Mouse (Mus musculus) ES-E14 (cell line): ENCODE results near the gene Irak2. TPM values are rescaled to one million over a fixed set of nuclear protein-coding genes. Genes with fewer than 3 reads are reported as not detected.

ENCODE experiments used
- DNase-seq: peaks from one replicate; pipeline ENCODE4 v3.0.0-alpha.2; 2013; ENCODE audit warnings: low read depth, low spot score
- H3K27ac ChIP-seq: 2 replicates; pipeline ENCODE4 v1.5.1; 2012; ENCODE audit warnings: low read depth, mild to moderate bottlenecking, low read length, moderate library complexity, mixed read lengths; ENCODE audit not compliant: poor library complexity, insufficient read depth, severe bottlenecking
- H3K36me3 ChIP-seq: 2 replicates; pipeline ENCODE4 v1.6.1; 2012; ENCODE audit warnings: mild to moderate bottlenecking, low read length, moderate library complexity, mixed read lengths; ENCODE audit not compliant: control insufficient read depth, poor library complexity, insufficient read depth, severe bottlenecking
- H3K4me1 ChIP-seq, 2 experiments: fragments of 150-350 bp in 1 of 2; sonication (generic) in 1 of 2; 2 replicates each; pipeline ENCODE4 v1.6.1; 2012; ENCODE audit warnings: low read length in 2 of 2, mild to moderate bottlenecking in 1 of 2, mixed read lengths in 1 of 2; ENCODE audit not compliant: control insufficient read depth in 2 of 2, insufficient read depth in 2 of 2, poor library complexity in 1 of 2
- H3K4me3 ChIP-seq, 2 experiments: fragments of 150-350 bp in 1 of 2; sonication (generic) in 1 of 2; 2 replicates each; pipeline ENCODE4 v1.5.1; 2012; ENCODE audit warnings: low read length in 2 of 2, low read depth in 1 of 2, mild to moderate bottlenecking in 1 of 2, mixed read lengths in 1 of 2; ENCODE audit not compliant: insufficient read depth in 1 of 2, poor library complexity in 1 of 2, severe bottlenecking in 1 of 2
- H3K9ac ChIP-seq: 2 replicates; pipeline ENCODE4 v1.6.1; 2012; ENCODE audit warnings: low read depth, mild to moderate bottlenecking, low read length, mixed read lengths; ENCODE audit not compliant: poor library complexity, insufficient read depth, severe bottlenecking
- H3K9me3 ChIP-seq: fragments of 150-350 bp; sonication (generic); 2 replicates; pipeline ENCODE4 v1.6.1; 2012; ENCODE audit warnings: low read depth, mild to moderate bottlenecking, low read length; ENCODE audit not compliant: control insufficient read depth, insufficient read depth
- CHD2 ChIP-seq: IDR thresholded peaks from 2 replicates; pipeline ENCODE4 v1.6.1; 2014; ENCODE audit warnings: mild to moderate bottlenecking, low read depth, low read length, inconsistent platforms
- HCFC1 ChIP-seq: IDR thresholded peaks from 2 replicates; pipeline ENCODE4 v1.6.1; 2012; ENCODE audit warnings: low read length, inconsistent platforms, borderline replicate concordance; ENCODE audit not compliant: insufficient read depth
- MAFK ChIP-seq: IDR thresholded peaks from 2 replicates; pipeline ENCODE4 v1.6.1; 2014; ENCODE audit warnings: mild to moderate bottlenecking, low read depth, low read length, inconsistent platforms; ENCODE audit not compliant: insufficient read depth
- ZC3H11A ChIP-seq: IDR thresholded peaks from 2 replicates; pipeline ENCODE4 v1.6.1; 2012; ENCODE audit warnings: low read depth, mild to moderate bottlenecking, inconsistent platforms, low read length, borderline replicate concordance
- ZNF384 ChIP-seq: IDR thresholded peaks from 2 replicates; pipeline ENCODE4 v1.6.1; 2012; ENCODE audit warnings: low read depth, low read length, inconsistent platforms
- in situ Hi-C, 2 experiments: fragments of 600-800 bp; cut with MboI; formaldehyde crosslinking; loops; one replicate each; pipeline ENCODE4 v1.15.1; 2025; ENCODE audit warnings: low sequenced_read_pairs in 2 of 2, inconsistent platforms in 1 of 2; ENCODE audit not compliant: unreplicated experiment in 2 of 2
- total RNA-seq: library from RNA; depleted of rRNA; stranded (reverse); fragments of 300-350 nt; gene quantifications from 2 replicates; pipeline ENCODE4 v1.2.3, GENCODE M21; 2012

The Irak2 gene
- total RNA-seq, 1 experiment = 22.0 TPM

DNA sequence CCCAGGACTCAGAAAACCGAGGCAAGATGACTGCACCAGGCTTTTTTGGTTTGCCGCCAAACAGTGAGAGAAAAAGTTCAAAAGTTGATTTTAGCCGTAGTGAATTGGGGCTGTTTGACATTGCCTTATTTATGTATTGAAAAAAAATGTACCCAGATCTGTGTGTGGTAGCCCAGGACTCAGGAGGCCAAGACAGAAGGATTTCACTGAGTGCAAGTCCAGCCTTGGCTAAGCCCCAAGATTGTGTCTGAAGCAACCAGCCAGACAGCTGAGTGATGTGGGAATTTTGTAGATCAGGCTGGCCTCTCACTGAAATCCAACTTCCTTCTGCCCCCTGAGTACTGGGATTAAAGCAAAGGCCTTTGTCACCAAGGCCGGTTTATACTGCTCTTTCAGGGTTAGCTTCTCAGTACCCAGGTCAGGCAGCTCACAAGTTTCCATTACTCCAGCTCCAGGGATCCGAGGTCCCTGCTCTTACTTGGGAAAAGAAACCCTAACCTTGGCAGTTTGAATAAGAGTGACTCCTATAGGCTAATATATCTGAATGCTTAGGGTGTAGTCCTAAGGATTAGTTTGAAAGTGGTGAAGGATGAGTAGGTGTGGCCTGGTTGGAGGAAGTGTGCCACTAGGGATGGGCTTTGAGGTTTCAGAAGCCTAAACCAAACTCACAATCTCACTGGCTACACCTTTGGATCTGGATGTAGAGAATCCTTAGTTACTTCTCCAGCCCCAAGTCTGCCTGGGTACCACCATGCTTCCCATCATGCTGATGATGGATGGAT lies 13.1 kb upstream of the Irak2 start:
- no peaks in the 10 kb centered on the region for H3K4me1 ChIP-seq
- in situ Hi-C loops = no loop called here
- H3K9ac ChIP-seq = peak overlapping the region; percentile 91; the same call in 1 of the 2 replicates
- TF ChIP-seq ZNF384 = no peak
- TF ChIP-seq CHD2 = no peak
- TF ChIP-seq MAFK = no peak
- no peak for TF ChIP-seq HCFC1
- no peak for TF ChIP-seq ZC3H11A
- peak overlapping the region in 1 of 2 experiments; percentile 88; a peak in 1 of 4 replicates for H3K4me3 ChIP-seq
- H3K36me3 ChIP-seq = peaks cover 13% of the 10 kb centered on the region
- DNase-seq = no peak
- H3K9me3 ChIP-seq = no peaks in the 10 kb centered on the region
- H3K27ac ChIP-seq = no peak overlapping the region

DNA sequence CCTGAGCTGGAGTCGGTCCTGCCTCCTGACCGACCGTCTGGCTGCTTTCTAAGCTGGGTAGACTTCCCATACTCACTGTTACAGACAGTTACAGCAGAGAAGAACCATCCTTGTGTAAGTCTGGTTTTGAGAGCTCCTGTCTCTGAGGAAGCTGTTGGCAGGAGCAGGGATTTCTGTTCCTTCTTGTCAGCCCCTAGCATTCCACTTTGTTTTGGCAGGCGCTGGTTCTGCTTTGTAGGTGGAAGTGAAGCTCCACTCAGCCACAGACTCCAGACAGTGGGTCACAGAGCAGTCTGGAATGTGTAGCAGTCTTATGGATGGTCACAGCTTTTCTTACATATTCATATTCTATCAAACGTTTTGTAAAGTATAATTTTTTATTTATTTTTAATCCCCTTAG lies 7.9 kb upstream of the Irak2 start:
- peaks cover 15% of the 10 kb centered on the region for H3K36me3 ChIP-seq
- TF ChIP-seq HCFC1 (no peak), ZNF384 (no peak), MAFK (no peak), ZC3H11A (no peak), CHD2 (no peak)
- in situ Hi-C loops = no loop called here

DNA sequence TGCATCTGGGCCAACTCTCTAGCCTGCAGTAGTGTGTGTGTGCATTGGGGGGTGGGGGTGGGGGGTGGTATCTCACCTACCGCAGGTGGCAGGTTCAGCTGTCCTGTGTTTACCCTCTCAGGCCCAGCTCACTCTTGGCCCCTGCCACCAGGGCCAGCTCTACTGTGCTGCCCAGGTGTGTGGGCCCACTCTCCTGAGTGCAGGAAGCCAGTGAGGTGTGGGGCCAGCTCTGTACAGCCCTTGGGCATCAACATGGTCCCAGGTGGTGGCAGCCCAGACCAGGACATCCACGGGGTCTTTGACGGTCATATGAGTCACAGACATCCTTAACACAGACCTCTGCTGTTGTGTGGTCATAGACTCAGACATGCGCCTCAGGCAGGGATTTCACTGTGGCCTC lies 5.4 kb upstream of the Irak2 start:
- TF ChIP-seq HCFC1 = no peak
- no peak for TF ChIP-seq ZNF384
- no peak for TF ChIP-seq CHD2
- TF ChIP-seq MAFK = no peak
- no peak for TF ChIP-seq ZC3H11A
- in situ Hi-C loops = no loop called here
- H3K9ac ChIP-seq = no peak overlapping the region
- DNase-seq = no peak
- H3K36me3 ChIP-seq = peaks cover 15% of the 10 kb centered on the region
- H3K4me1 ChIP-seq = 0 out of 4 replicates have a peak, but pooled peaks cover 0 to 2% of the 10 kb centered on the region in 2 experiments
- no peak overlapping the region for H3K4me3 ChIP-seq
- no peaks in the 10 kb centered on the region for H3K9me3 ChIP-seq
- no peak overlapping the region for H3K27ac ChIP-seq

More for the DNA sequence above, 7.9 kb upstream of the Irak2 start:
- no peak overlapping the region for H3K9ac ChIP-seq
- no peaks in the 10 kb centered on the region for H3K9me3 ChIP-seq
- no peak overlapping the region for H3K4me3 ChIP-seq
- DNase-seq = no peak
- H3K27ac ChIP-seq = no peak overlapping the region
- H3K4me1 ChIP-seq = 0 out of 4 replicates have a peak, but pooled peaks cover 0 to 2% of the 10 kb centered on the region in 2 experiments

DNA sequence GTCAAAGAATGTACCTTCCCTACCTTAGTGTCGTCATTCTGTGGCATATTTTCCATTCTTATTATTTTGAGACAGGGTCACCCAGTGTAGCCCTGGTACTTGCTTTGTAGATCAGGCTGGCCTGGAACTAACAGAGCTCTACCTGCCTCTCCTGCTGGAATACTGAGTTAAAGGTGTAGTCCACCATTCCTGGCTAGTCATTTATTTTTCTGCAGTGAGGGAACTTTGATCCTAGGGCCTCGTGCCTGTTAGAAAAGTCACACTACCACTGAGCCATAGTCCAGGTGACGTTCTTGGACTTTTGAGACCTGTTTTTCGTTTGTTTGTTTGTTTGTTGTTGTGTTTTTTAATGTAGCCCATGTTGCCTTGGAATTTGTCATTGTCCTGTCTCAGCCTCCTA lies 934 bp downstream of the Irak2 start:
- no peak for DNase-seq
- Histone ChIP-seq H3K4me1 (0 out of 4 replicates have a peak, but pooled peaks cover 0 to 2% of the 10 kb centered on the region in 2 experiments), H3K9ac (no peak overlapping the region), H3K9me3 (no peaks in the 10 kb centered on the region), H3K4me3 (no peak overlapping the region), H3K36me3 (no peaks in the 10 kb centered on the region), H3K27ac (no peak overlapping the region)
- TF ChIP-seq CHD2 (no peak), HCFC1 (no peak), MAFK (no peak), ZC3H11A (no peak), ZNF384 (no peak)
- in situ Hi-C loops = loop anchor here in 1 of 2 experiments (5.0 kb wide), 1 partner anchor 43 kb away; no protein-coding TSS in a partner anchor
